Mouse (Mus musculus): Measurements from ENCODE around the gene Traip. TPM values are rescaled to one million over a fixed set of nuclear protein-coding genes. Genes with fewer than 3 reads are reported as not detected.
A peak's percentile ranks its signal among the peaks of the same experiment; 100 is the strongest.

The Traip gene
- total RNA-seq (2021), result 10 to 100 TPM; 16.4 to 17.7 TPM

GRCm38 (mm10) chr9:107949922-107950235, at the start of gene Traip:
Traip (plus strand) TSS chr9:107950136.
- DNase-seq (ENCODE audit: extremely low spot score in 1 of 2, low spot score in 2 of 2), result no peak
- intact Hi-C loops (cut with DNase I), result no loop called here

GRCm38 (mm10) chr9:107900840-107901626, 48.9 kb upstream of the Traip start:
- intact Hi-C loops (cut with DNase I), result loop anchor here (1.0 to 5.0 kb wide), 3 partner anchors 61 to 166 kb away; partner anchors contain the start of gene Gmppb
- DNase-seq (ENCODE audit: extremely low spot score in 1 of 2, low spot score in 2 of 2), result peak; percentile 78 to 84

- intact Hi-C loops (cut with DNase I), result loop anchor here (1.0 to 5.0 kb wide), 3 partner anchors 61 to 166 kb away; partner anchors contain the start of gene Gmppb
- DNase-seq (ENCODE audit: extremely low spot score in 1 of 2, low spot score in 2 of 2), result no peak
These were observed 48.4 kb upstream of the Traip start for GRCm38 (mm10) chr9:107901627-107901914.

GRCm38 (mm10) chr9:107904726-107905125, 45.2 kb upstream of the Traip start:
- intact Hi-C loops (cut with DNase I), result loop anchor here (5.0 kb wide), 2 partner anchors 143 to 163 kb away; partner anchors contain the start of gene Gmppb
- DNase-seq (ENCODE audit: extremely low spot score in 1 of 2, low spot score in 2 of 2), result peak; percentile 82 to 87

GRCm38 (mm10) chr9:107906252-107906966, 43.5 kb upstream of the Traip start, which contains the start of gene Mst1r:
Mst1r (plus strand) TSS chr9:107906873.
- DNase-seq (ENCODE audit: extremely low spot score in 1 of 2, low spot score in 2 of 2), result peak in 1 of 2 experiments; percentile 78

GRCm38 (mm10) chr9:107906967-107907800, 42.8 kb upstream of the Traip start:
- intact Hi-C loops (cut with DNase I), result no loop called here

More at GRCm38 (mm10) chr9:107906252-107906966, 43.5 kb upstream of the Traip start, which contains the start of gene Mst1r:
- intact Hi-C loops (cut with DNase I), result no loop called here

GRCm38 (mm10) chr9:107907801-107908120, 42.2 kb upstream of the Traip start:
- intact Hi-C loops (cut with DNase I), result no loop called here
- DNase-seq (ENCODE audit: extremely low spot score in 1 of 2, low spot score in 2 of 2), result no peak

More at GRCm38 (mm10) chr9:107906967-107907800, 42.8 kb upstream of the Traip start:
- DNase-seq (ENCODE audit: extremely low spot score in 1 of 2, low spot score in 2 of 2), result no peak

- DNase-seq (ENCODE audit: extremely low spot score in 1 of 2, low spot score in 2 of 2), result no peak
These were observed 41.4 kb upstream of the Traip start for GRCm38 (mm10) chr9:107908410-107909158.

GRCm38 (mm10) chr9:107910025-107910769, 39.7 kb upstream of the Traip start:
- intact Hi-C loops (cut with DNase I), result no loop called here
- DNase-seq (ENCODE audit: extremely low spot score in 1 of 2, low spot score in 2 of 2), result no peak

More at GRCm38 (mm10) chr9:107908410-107909158, 41.4 kb upstream of the Traip start:
- intact Hi-C loops (cut with DNase I), result no loop called here

GRCm38 (mm10) chr9:107914764-107915420, 35.0 kb upstream of the Traip start:
- DNase-seq (ENCODE audit: extremely low spot score in 1 of 2, low spot score in 2 of 2), result no peak
- intact Hi-C loops (cut with DNase I), result no loop called here

GRCm38 (mm10) chr9:107917895-107918608, 31.9 kb upstream of the Traip start:
- intact Hi-C loops (cut with DNase I), result no loop called here
- peak; percentile 55 to 56 for DNase-seq (ENCODE audit: extremely low spot score in 1 of 2, low spot score in 2 of 2)

- no peak for DNase-seq (ENCODE audit: extremely low spot score in 1 of 2, low spot score in 2 of 2)
- intact Hi-C loops (cut with DNase I), result no loop called here
These were observed 31.1 kb upstream of the Traip start for GRCm38 (mm10) chr9:107918884-107919283.

- intact Hi-C loops (cut with DNase I), result no loop called here
- no peak for DNase-seq (ENCODE audit: extremely low spot score in 1 of 2, low spot score in 2 of 2)
These were observed 30.5 kb upstream of the Traip start for GRCm38 (mm10) chr9:107919441-107919840.

GRCm38 (mm10) chr9:107923021-107923420, 26.9 kb upstream of the Traip start:
- no peak for DNase-seq (ENCODE audit: extremely low spot score in 1 of 2, low spot score in 2 of 2)

GRCm38 (mm10) chr9:107923956-107924355, 26.0 kb upstream of the Traip start:
- intact Hi-C loops (cut with DNase I), result no loop called here
- no peak for DNase-seq (ENCODE audit: extremely low spot score in 1 of 2, low spot score in 2 of 2)

More at GRCm38 (mm10) chr9:107923021-107923420, 26.9 kb upstream of the Traip start:
- intact Hi-C loops (cut with DNase I), result no loop called here

- DNase-seq (ENCODE audit: extremely low spot score in 1 of 2, low spot score in 2 of 2), result no peak
- intact Hi-C loops (cut with DNase I), result no loop called here
These were observed 24.7 kb upstream of the Traip start for GRCm38 (mm10) chr9:107925251-107925650.

GRCm38 (mm10) chr9:107926920-107927420, 23.0 kb upstream of the Traip start:
- DNase-seq (ENCODE audit: extremely low spot score in 1 of 2, low spot score in 2 of 2), result no peak
- intact Hi-C loops (cut with DNase I), result no loop called here
